Mouse (Mus musculus): ENCODE data around the gene Zmiz1.

Gene Zmiz1

GRCm38 (mm10) chr14:25636297-25636696 lies 177.3 kb downstream of the Zmiz1 start:
- no peak for DNase-seq (ENCODE audit: low read depth, low spot score)

- no peak for DNase-seq (ENCODE audit: low read depth, low spot score)
Measured at GRCm38 (mm10) chr14:25639120-25639758, 180.3 kb downstream of the Zmiz1 start.

- no peak for DNase-seq (ENCODE audit: low read depth, low spot score)
Measured at GRCm38 (mm10) chr14:25639979-25640378, 181.0 kb downstream of the Zmiz1 start.

GRCm38 (mm10) chr14:25640421-25641056 lies 181.6 kb downstream of the Zmiz1 start:
- DNase-seq (ENCODE audit: low read depth, low spot score), result no peak

- no peak for DNase-seq (ENCODE audit: low read depth, low spot score)
Measured at GRCm38 (mm10) chr14:25641067-25641466, 182.1 kb downstream of the Zmiz1 start.

- no peak for DNase-seq (ENCODE audit: low read depth, low spot score)
Measured at GRCm38 (mm10) chr14:25645717-25646116, 186.7 kb downstream of the Zmiz1 start.

- peak; percentile 69 for DNase-seq (ENCODE audit: low read depth, low spot score)
Measured at GRCm38 (mm10) chr14:25646161-25646621, 187.2 kb downstream of the Zmiz1 start.

- no peak for DNase-seq (ENCODE audit: low read depth, low spot score)
Measured at GRCm38 (mm10) chr14:25651131-25651530, 192.1 kb downstream of the Zmiz1 start.

- DNase-seq (ENCODE audit: low read depth, low spot score), result no peak
Measured at GRCm38 (mm10) chr14:25651905-25652304, 192.9 kb downstream of the Zmiz1 start.

GRCm38 (mm10) chr14:25654401-25655197 lies 195.6 kb downstream of the Zmiz1 start:
- no peak for DNase-seq (ENCODE audit: low read depth, low spot score)

- no peak for DNase-seq (ENCODE audit: low read depth, low spot score)
Measured at GRCm38 (mm10) chr14:25660661-25661060, 201.7 kb downstream of the Zmiz1 start.

GRCm38 (mm10) chr14:25661185-25661920 lies 202.4 kb downstream of the Zmiz1 start:
- DNase-seq (ENCODE audit: low read depth, low spot score), result no peak

GRCm38 (mm10) chr14:25663649-25664309 lies 204.8 kb downstream of the Zmiz1 start:
- DNase-seq (ENCODE audit: low read depth, low spot score), result no peak

- DNase-seq (ENCODE audit: low read depth, low spot score), result no peak
Measured at GRCm38 (mm10) chr14:25664310-25664695, 205.3 kb downstream of the Zmiz1 start.

GRCm38 (mm10) chr14:25665314-25665970 lies 206.5 kb downstream of the Zmiz1 start:
- no peak for DNase-seq (ENCODE audit: low read depth, low spot score)

- no peak for DNase-seq (ENCODE audit: low read depth, low spot score)
Measured at GRCm38 (mm10) chr14:25666668-25667376, 207.8 kb downstream of the Zmiz1 start.

- DNase-seq (ENCODE audit: low read depth, low spot score), result no peak
Measured at GRCm38 (mm10) chr14:25667587-25667986, 208.6 kb downstream of the Zmiz1 start.

- no peak for DNase-seq (ENCODE audit: low read depth, low spot score)
Measured at GRCm38 (mm10) chr14:25679625-25680024, 220.6 kb downstream of the Zmiz1 start.

GRCm38 (mm10) chr14:25682020-25682419 lies 223.0 kb downstream of the Zmiz1 start:
- no peak for DNase-seq (ENCODE audit: low read depth, low spot score)

Measured in retina, postnatal 7 days (tissue).